Comparison of ENCODE assay signal across 18 mouse cellular contexts in the genomic region with DNA sequence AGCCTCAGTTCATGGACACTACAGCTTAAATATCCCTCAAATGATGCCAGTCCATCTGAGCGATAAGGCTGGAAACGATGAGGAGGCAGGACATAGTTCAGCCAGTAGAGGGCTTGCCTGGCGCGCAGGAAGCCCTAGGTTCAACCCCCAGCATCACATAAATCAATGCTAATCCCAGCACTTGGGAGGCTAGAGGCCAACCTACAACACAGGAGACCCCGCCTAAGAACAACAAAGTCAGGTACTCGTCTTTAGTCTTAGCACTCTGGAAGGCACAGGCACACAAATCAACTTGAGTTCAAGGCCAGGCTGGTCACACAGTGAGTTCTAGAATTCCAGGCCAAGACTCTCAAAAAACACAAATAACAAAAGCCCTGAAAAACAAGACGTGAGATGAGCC. TPM values are rescaled to one million over a fixed set of nuclear protein-coding genes. Genes with fewer than 3 reads are reported as not detected.
DNase-seq lines count a peak whose midpoint lies in the region; ATAC-seq and TF ChIP-seq lines count a peak whose summit lies in the region.
"Had no signal": no experiment of that assay in that cellular context is flagged by ENCODE, and none has a peak within 500 bp of the region (broad histone marks: within the 10 kb centered on the region; RNA-seq: fewer than 3 reads in every experiment).

No protein-coding gene starts in this region.

- no peaks in the 10 kb centered on the region for H3K9me3 ChIP-seq in kidney, postnatal 0 days (replicated peaks; ENCODE audit: low read length)
- H3K9me3 ChIP-seq in CH12.LX (replicated peaks; ENCODE audit: low read length) = no peaks in the 10 kb centered on the region
- H3K9me3 ChIP-seq: heart, embryonic 13.5 days; limb, embryonic 12.5 days; lung, embryonic 15.5 days; midbrain, embryonic 15.5 days had no signal

- peaks cover 89% of the 10 kb centered on the region for H3K79me2 ChIP-seq in CH12.LX (replicated peaks; ENCODE audit: control insufficient read depth, extremely low read depth, insufficient read depth, poor library complexity, severe bottlenecking)

- no peak for ATAC-seq in kidney, postnatal 0 days (replicated peaks; ENCODE audit: low FRiP score, low read depth)
- ATAC-seq: forebrain, embryonic 14.5 days; midbrain, embryonic 15.5 days; Patski had no signal

- WGBS in kidney, postnatal 0 days = 52% methylated on average over 7 of the region's 7 CpGs

- no peak overlapping the region for H3K9ac ChIP-seq in kidney, postnatal 0 days (ENCODE audit: low read depth, low read length)
- H3K9ac ChIP-seq in CH12.LX (ENCODE audit: insufficient read depth, low read depth) = no peak overlapping the region
- H3K9ac ChIP-seq: heart, embryonic 13.5 days; limb, embryonic 12.5 days; lung, embryonic 15.5 days; midbrain, embryonic 15.5 days had no signal

- in situ Hi-C loops in CH12.LX (cut with MboI; ENCODE audit: low pct_ligation_motif_present, low pct_unique_long_range_greater_than_20kb, low sequenced_read_pairs) = no loop called here

- no peak overlapping the region for H3K27ac ChIP-seq in kidney, postnatal 0 days
- H3K27ac ChIP-seq in CH12.LX (ENCODE audit: insufficient read depth, low read depth) = no peak overlapping the region
- H3K27ac ChIP-seq: heart, embryonic 13.5 days; limb, embryonic 12.5 days; lung, embryonic 15.5 days; midbrain, embryonic 15.5 days had no signal

- no peak overlapping the region for H3K4me3 ChIP-seq in kidney, postnatal 0 days (replicated peaks; ENCODE audit: low read depth, low read length)
- H3K4me3 ChIP-seq in CH12.LX (replicated peaks in 1 of 3; ENCODE audit: low read depth in 2 of 3, low read length in 2 of 3, poor library complexity in 1 of 3) = no peak overlapping the region
- H3K4me3 ChIP-seq: heart, embryonic 13.5 days; limb, embryonic 12.5 days; lung, embryonic 15.5 days; midbrain, embryonic 15.5 days had no signal

- TF ChIP-seq POLR2A in CH12.LX (IDR thresholded peaks at IDR 0.05; ENCODE audit: low read depth, low read length) = no peak

- no peak overlapping the region for H3K4me2 ChIP-seq in kidney, postnatal 0 days (ENCODE audit: low read length)
- no peak overlapping the region for H3K4me2 ChIP-seq in CH12.LX (ENCODE audit: insufficient read depth, low read depth, poor library complexity, severe bottlenecking)
- H3K4me2 ChIP-seq: heart, embryonic 13.5 days; limb, embryonic 12.5 days; lung, embryonic 15.5 days; midbrain, embryonic 15.5 days had no signal

- TF ChIP-seq RAD21 in CH12.LX (IDR thresholded peaks at IDR 0.05; ENCODE audit: low read depth, low read length) = no peak

- H3K36me3 ChIP-seq in kidney, postnatal 0 days (ENCODE audit: insufficient read depth, low read length) = peaks cover 13% of the 10 kb centered on the region; the same call in 1 of the 2 replicates
- H3K36me3 ChIP-seq in CH12.LX (replicated peaks in 1 of 2; ENCODE audit: control insufficient read depth in 1 of 2, insufficient read depth in 1 of 2, low read length in 1 of 2) = peaks cover 26 to 52% of the 10 kb centered on the region in 2 experiments

- no peak for TF ChIP-seq EP300 in CH12.LX (IDR thresholded peaks at IDR 0.05; ENCODE audit: low read length)

- dilution Hi-C loops in CH12.LX (cut with MboI; ENCODE audit: extremely low pct_ligation_motif_present, extremely low pct_unique_long_range_greater_than_20kb, low sequenced_read_pairs) = no loop called here

- peak; percentile 43; the same call in 1 of the 2 replicates for TF ChIP-seq CTCF in kidney, postnatal 0 days (IDR thresholded peaks at IDR 0.05; ENCODE audit: low read depth)
- TF ChIP-seq CTCF in CH12.LX (conservative IDR thresholded peaks at IDR 0.05 in 1 of 2, IDR thresholded peaks at IDR 0.05 in 1 of 2; ENCODE audit: low read depth in 2 of 2, low read length in 2 of 2) = peak in 1 of 2 experiments; percentile 35; a peak in 1 of 4 replicates

- H3K4me1 ChIP-seq in kidney, postnatal 0 days (replicated peaks; ENCODE audit: insufficient read depth, low read length) = peaks cover 8% of the 10 kb centered on the region
- H3K4me1 ChIP-seq in CH12.LX (ENCODE audit: control insufficient read depth in 1 of 2, insufficient read depth in 2 of 2) = peaks cover 20 to 72% of the 10 kb centered on the region in 2 experiments

- DNase-seq in adrenal gland, postnatal 10 days = peak; percentile 16
- no peak for DNase-seq in adrenal gland, adult 8-10 months
- DNase-seq in kidney, postnatal 0 days (ENCODE audit: low spot score) = no peak
- no peak for DNase-seq in kidney, postnatal 25 days
- DNase-seq in CH12.LX (ENCODE audit: extremely low read depth) (no peak), ZHBTc4 (ENCODE audit: low read depth, low spot score) (peak; percentile 70)
- no peak for DNase-seq in left cerebral cortex, postnatal 25 days (ENCODE audit: low spot score in 2 of 2)
- DNase-seq in cerebellum, postnatal 25 days = no peak
- DNase-seq: cerebellum, adult 9-11 months; heart, postnatal 4 days; thymus, adult 18-20 months had no signal

- intact Hi-C loops in left cerebral cortex, postnatal 25 days (cut with DNase I) = no loop called here

- no peaks in the 10 kb centered on the region for H3K27me3 ChIP-seq in kidney, postnatal 0 days (ENCODE audit: insufficient read depth, low read length)
- H3K27me3 ChIP-seq in CH12.LX (replicated peaks) = no peaks in the 10 kb centered on the region
- H3K27me3 ChIP-seq: heart, embryonic 13.5 days; limb, embryonic 12.5 days; lung, embryonic 15.5 days; midbrain, embryonic 15.5 days; Patski had no signal

TF ChIP-seq in CH12.LX, 34 proteins besides CTCF, POLR2A, EP300 and RAD21:
- TF ChIP-seq SMC3 (IDR thresholded peaks at IDR 0.05; ENCODE audit: low read depth, low read length) = 0 out of 2 replicates have a peak, but pooled peaks have one; percentile 9
- TF ChIP-seq GABPA (IDR thresholded peaks at IDR 0.05; ENCODE audit: insufficient replicate concordance, low read depth, low read length) = no peak
- TF ChIP-seq ZC3H11A (IDR thresholded peaks at IDR 0.05; ENCODE audit: low read depth, low read length) = no peak
- TF ChIP-seq ZNF384 (IDR thresholded peaks at IDR 0.05; ENCODE audit: low read depth, low read length) = no peak
- no peak for TF ChIP-seq MAFK (IDR thresholded peaks at IDR 0.05; ENCODE audit: insufficient replicate concordance, low read length)

RNA-seq across cellular contexts. Expression of gene Xrra1, which starts 5.6 kb away (rescaled TPM):
- 1 to 10 TPM; 2.5 to 2.6 TPM for total RNA-seq in adrenal gland, postnatal 10 days (2021)
- total RNA-seq in adrenal gland, adult 8-10 months (2022) = 1 to 10 TPM in 2 of 4 experiments, under 1 TPM in 2; 0.35 to 4.6 (median 2.3) TPM
- 0.20 TPM in 2 replicates for polyA plus RNA-seq in kidney, postnatal 0 days (2015; fragmentation: Nextera tagmentation; extraction: Ambion mirVana)
- total RNA-seq in CH12.LX (2012; rRNA removed) = 0.25 and 0.59 TPM in 2 replicates
- 0.17 and 0.39 TPM in 2 replicates for total RNA-seq in CH12.LX (2014; rRNA removed)
- 0.49 and 0.65 TPM in 2 replicates for polyA plus RNA-seq in CH12.LX (2012; ENCODE audit: insufficient read length, low read depth)
- total RNA-seq in left cerebral cortex, postnatal 25 days (2021) = 1 to 10 TPM in 1 of 2 experiments, under 1 TPM in 1; 0.78 to 1.2 TPM
- polyA plus RNA-seq: small intestine, adult 2 months had no signal

RNA-seq across cellular contexts. Expression of gene Spcs2, which starts 9.9 kb away (rescaled TPM):
- total RNA-seq in adrenal gland, postnatal 10 days (2021) = 100 to 1,000 TPM; 118 to 135 TPM
- 100 to 1,000 TPM; 194 to 235 (median 202) TPM for total RNA-seq in adrenal gland, adult 8-10 months (2022)
- polyA plus RNA-seq in kidney, postnatal 0 days (2015; fragmentation: Nextera tagmentation; extraction: Ambion mirVana) = 340 and 344 TPM in 2 replicates
- total RNA-seq in CH12.LX (2012; rRNA removed) (203 and 247 TPM in 2 replicates), CH12.LX (2014; rRNA removed) (268 and 272 TPM in 2 replicates)
- polyA plus RNA-seq in CH12.LX (2012; ENCODE audit: insufficient read length, low read depth) = 232 and 242 TPM in 2 replicates
- total RNA-seq in left cerebral cortex, postnatal 25 days (2021) = 100 to 1,000 TPM in 1 of 2 experiments, 10 to 100 TPM in 1; 93.5 to 102 TPM

RNA-seq across cellular contexts. Expression of gene Neu3, which starts 25.1 kb away (rescaled TPM):
- 1 to 10 TPM; 3.0 to 3.7 TPM for total RNA-seq in adrenal gland, postnatal 10 days (2021)
- 1 to 10 TPM; 1.9 to 3.9 (median 3.4) TPM for total RNA-seq in adrenal gland, adult 8-10 months (2022)
- 2.5 and 2.6 TPM in 2 replicates for polyA plus RNA-seq in kidney, postnatal 0 days (2015; fragmentation: Nextera tagmentation; extraction: Ambion mirVana)
- total RNA-seq in CH12.LX (2012; rRNA removed) = 8.5 and 9.1 TPM in 2 replicates
- total RNA-seq in CH12.LX (2014; rRNA removed) = 8.9 and 11.0 TPM in 2 replicates
- 11.2 and 11.5 TPM in 2 replicates for polyA plus RNA-seq in CH12.LX (2012; ENCODE audit: insufficient read length, low read depth)
- total RNA-seq in left cerebral cortex, postnatal 25 days (2021) = 1 to 10 TPM; 2.8 to 2.9 TPM

Comparison
In these comparisons a context has a peak if more than half of its experiments do, and no peak if none do; other contexts are left out.
1. DNase-seq: peak in adrenal gland, postnatal 10 days (single experiment) and ZHBTc4 (single experiment); none in adrenal gland, adult 8-10 months (single experiment), kidney, postnatal 0 days (single experiment), kidney, postnatal 25 days (0 of 2), CH12.LX (single experiment), left cerebral cortex, postnatal 25 days (0 of 2) and cerebellum, postnatal 25 days (0 of 2).